Mouse (Mus musculus) MEL (cell line): ENCODE data around the gene N4bp1. TPM values are rescaled to one million over a fixed set of nuclear protein-coding genes. Genes with fewer than 3 reads are reported as not detected.

Source experiments
- DNase-seq: peaks from one replicate; pipeline ENCODE4 v3.0.0; 2011; ENCODE audit warnings: low read depth, low spot score
- H3K27ac ChIP-seq: 2 replicates; pipeline ENCODE4 v1.5.1; 2012; ENCODE audit warnings: low read depth, mild to moderate bottlenecking, control low read depth, low read length, moderate library complexity; ENCODE audit not compliant: control insufficient read depth
- H3K27me3 ChIP-seq, 2 experiments: fragments of 150-350 bp in 1 of 2; sonication (generic) in 1 of 2; 2 replicates each; pipeline ENCODE4 v1.6.1; 2012; ENCODE audit warnings: low read length in 2 of 2, mild to moderate bottlenecking in 2 of 2, improper control_type of control experiment in 1 of 2, moderate library complexity in 1 of 2; ENCODE audit not compliant: insufficient read depth in 2 of 2, control insufficient read depth in 1 of 2
- H3K36me3 ChIP-seq, 2 experiments: 2 replicates each; pipeline ENCODE4 v1.6.1; 2012 to 2014; ENCODE audit warnings: low read length in 2 of 2, improper control_type of control experiment in 1 of 2, inconsistent platforms in 1 of 2, mild to moderate bottlenecking in 1 of 2; ENCODE audit not compliant: insufficient read depth in 2 of 2, control insufficient read depth in 1 of 2
- H3K4me1 ChIP-seq, 2 experiments: fragments of 150-350 bp in 1 of 2; sonication (generic) in 1 of 2; 2 replicates each; pipeline ENCODE4 v1.6.1; 2012; ENCODE audit warnings: low read length in 2 of 2, improper control_type of control experiment in 1 of 2, mild to moderate bottlenecking in 1 of 2; ENCODE audit not compliant: insufficient read depth in 2 of 2, control insufficient read depth in 1 of 2
- H3K4me3 ChIP-seq, 2 experiments: fragments of 150-350 bp in 1 of 2; sonication (generic) in 1 of 2; 2 replicates each; pipeline ENCODE4 v1.5.1; 2012; ENCODE audit warnings: low read depth in 2 of 2, low read length in 2 of 2, mild to moderate bottlenecking in 2 of 2, moderate library complexity in 2 of 2, control low read depth in 1 of 2, improper control_type of control experiment in 1 of 2; ENCODE audit not compliant: control insufficient read depth in 1 of 2, insufficient read depth in 1 of 2
- H3K79me2 ChIP-seq: 2 replicates; pipeline ENCODE4 v1.6.1; 2012; ENCODE audit warnings: mild to moderate bottlenecking, low read length, moderate library complexity; ENCODE audit not compliant: control insufficient read depth, poor library complexity, insufficient read depth
- H3K9ac ChIP-seq: 2 replicates; pipeline ENCODE4 v1.6.1; 2012; ENCODE audit warnings: low read depth, mild to moderate bottlenecking, control low read depth, low read length, moderate library complexity; ENCODE audit not compliant: control insufficient read depth, poor library complexity, severe bottlenecking
- H3K9me3 ChIP-seq: fragments of 150-350 bp; sonication (generic); replicated peaks from 2 replicates; pipeline ENCODE4 v1.6.1; 2012; ENCODE audit warnings: mild to moderate bottlenecking, low read length, improper control_type of control experiment, moderate library complexity; ENCODE audit not compliant: insufficient read depth
- CHD2 ChIP-seq: IDR thresholded peaks from 2 replicates; pipeline ENCODE4 v1.6.1; 2011; ENCODE audit warnings: low read length, improper control_type of control experiment
- CTCF ChIP-seq, 3 experiments: IDR thresholded peaks in 2 of 3; conservative IDR thresholded peaks in 1 of 3; 2 replicates each; pipeline ENCODE4 v1.5.1; 2011 to 2012; ENCODE audit warnings: low read length in 3 of 3, low read depth in 2 of 3, mild to moderate bottlenecking in 2 of 3, improper control_type of control experiment in 1 of 3, inconsistent platforms in 1 of 3, mixed read lengths in 1 of 3, moderate library complexity in 1 of 3; ENCODE audit not compliant: control insufficient read depth in 1 of 3, insufficient read depth in 1 of 3, poor library complexity in 1 of 3, severe bottlenecking in 1 of 3
- ELF1 ChIP-seq: IDR thresholded peaks from 2 replicates; pipeline ENCODE4 v1.6.1; 2014; ENCODE audit warnings: low read depth, mild to moderate bottlenecking, inconsistent platforms, low read length, improper control_type of control experiment, moderate library complexity
- EP300 ChIP-seq, 2 experiments: IDR thresholded peaks; 2 replicates each; pipeline ENCODE4 v1.6.1; 2011; ENCODE audit warnings: improper control_type of control experiment in 2 of 2, low read length in 2 of 2, low read depth in 1 of 2, mild to moderate bottlenecking in 1 of 2
- HCFC1 ChIP-seq: IDR thresholded peaks from 2 replicates; pipeline ENCODE4 v1.6.1; 2012; ENCODE audit warnings: low read depth, mild to moderate bottlenecking, inconsistent platforms, low read length, improper control_type of control experiment, moderate library complexity
- JUND ChIP-seq: IDR thresholded peaks from 2 replicates; pipeline ENCODE4 v1.6.1; 2011; ENCODE audit warnings: low read depth, mild to moderate bottlenecking, improper control_type of control experiment, low read length
- KAT2A ChIP-seq: conservative IDR thresholded peaks from 2 replicates; pipeline ENCODE4 v1.6.1; 2012; ENCODE audit warnings: low read depth, low read length, improper control_type of control experiment, inconsistent platforms
- MAFK ChIP-seq: IDR thresholded peaks from 2 replicates; pipeline ENCODE4 v1.6.1; 2011; ENCODE audit warnings: low read depth, mild to moderate bottlenecking, low read length, improper control_type of control experiment, borderline replicate concordance
- MAX ChIP-seq: IDR thresholded peaks from 2 replicates; pipeline ENCODE4 v1.6.1; 2011; ENCODE audit warnings: low read length, improper control_type of control experiment
- MAZ ChIP-seq: IDR thresholded peaks from 2 replicates; pipeline ENCODE4 v1.6.1; 2012; ENCODE audit warnings: low read depth, mild to moderate bottlenecking, inconsistent platforms, low read length, improper control_type of control experiment
- MEF2A ChIP-seq: IDR thresholded peaks from 2 replicates; pipeline ENCODE4 v1.6.1; 2014; ENCODE audit warnings: low read depth, mild to moderate bottlenecking, inconsistent platforms, low read length, improper control_type of control experiment; ENCODE audit not compliant: poor library complexity, insufficient replicate concordance, severe bottlenecking; ENCODE audit errors: extremely low read depth
- MYB ChIP-seq: IDR thresholded peaks from 2 replicates; pipeline ENCODE4 v1.6.1; 2011; ENCODE audit warnings: mild to moderate bottlenecking, low read depth, low read length, improper control_type of control experiment
- MYC ChIP-seq: IDR thresholded peaks from 2 replicates; pipeline ENCODE4 v1.6.1; 2011; ENCODE audit warnings: low read depth, mild to moderate bottlenecking, low read length, improper control_type of control experiment, moderate library complexity
- POLR2A ChIP-seq, 2 experiments: IDR thresholded peaks; 2 replicates each; pipeline ENCODE4 v1.6.1; 2011 to 2012; ENCODE audit warnings: low read length in 2 of 2, mild to moderate bottlenecking in 2 of 2, control low read depth in 1 of 2, improper control_type of control experiment in 1 of 2, low read depth in 1 of 2, moderate library complexity in 1 of 2; ENCODE audit not compliant: control insufficient read depth in 1 of 2, insufficient read depth in 1 of 2, poor library complexity in 1 of 2
- POLR2AphosphoS5 ChIP-seq: IDR thresholded peaks from 2 replicates; pipeline ENCODE4 v1.6.1; 2012; ENCODE audit warnings: low read depth, borderline replicate concordance, mild to moderate bottlenecking, inconsistent platforms, low read length, moderate library complexity, mixed read lengths
- RAD21 ChIP-seq: IDR thresholded peaks from 2 replicates; pipeline ENCODE4 v1.6.1; 2011; ENCODE audit warnings: mild to moderate bottlenecking, low read depth, low read length, improper control_type of control experiment
- SMC3 ChIP-seq: IDR thresholded peaks from 2 replicates; pipeline ENCODE4 v1.6.1; 2011; ENCODE audit warnings: low read depth, low read length, improper control_type of control experiment
- TBP ChIP-seq: IDR thresholded peaks from 2 replicates; pipeline ENCODE4 v1.8.0; 2011; ENCODE audit warnings: low read depth, low read length, improper control_type of control experiment
- UBTF ChIP-seq: IDR thresholded peaks from 2 replicates; pipeline ENCODE4 v1.6.1; 2012; ENCODE audit warnings: low read depth, mild to moderate bottlenecking, inconsistent platforms, low read length, improper control_type of control experiment, moderate library complexity, borderline replicate concordance; ENCODE audit not compliant: insufficient read depth
- USF1 ChIP-seq: IDR thresholded peaks from 2 replicates; pipeline ENCODE4 v1.6.1; 2014; ENCODE audit warnings: low read depth, mild to moderate bottlenecking, inconsistent platforms, low read length, improper control_type of control experiment, moderate library complexity
- ZC3H11A ChIP-seq: IDR thresholded peaks from 2 replicates; pipeline ENCODE4 v1.6.1; 2012; ENCODE audit warnings: low read depth, mild to moderate bottlenecking, inconsistent platforms, low read length, improper control_type of control experiment
- ZKSCAN1 ChIP-seq: IDR thresholded peaks from 2 replicates; pipeline ENCODE4 v1.6.1; 2012; ENCODE audit warnings: low read depth, mild to moderate bottlenecking, inconsistent platforms, low read length, improper control_type of control experiment, moderate library complexity
- ZNF384 ChIP-seq: IDR thresholded peaks from 2 replicates; pipeline ENCODE4 v1.6.1; 2012; ENCODE audit warnings: low read depth, mild to moderate bottlenecking, inconsistent platforms, low read length, improper control_type of control experiment
- polyA plus RNA-seq, 2 experiments: library from polyadenylated mRNA; stranded (reverse) in 1 of 2; unstranded in 1 of 2; fragments of >175 nt in 1 of 2; fragments of >200 nt in 1 of 2; gene quantifications; 2 replicates each; pipeline versions ENCODE4 v1.2.1 to v1.2.4; 2012; ENCODE audit warnings: low replicate concordance in 2 of 2, low read depth in 1 of 2; ENCODE audit not compliant: insufficient read length in 2 of 2, insufficient read depth in 1 of 2, missing spikeins in 1 of 2
- total RNA-seq: library from RNA; depleted of rRNA; stranded (reverse); fragments of 300-350 nt; gene quantifications from 2 replicates; pipeline ENCODE4 v1.2.3, GENCODE M21; 2012

The N4bp1 gene
- total and polyA plus RNA-seq, 3 experiments = 13.4 to 24.0 TPM; not detected in 1

- H3K4me3 ChIP-seq = no peak overlapping the region
- TF ChIP-seq TBP (no peak), MAX (no peak), KAT2A (no peak), POLR2A (IDR thresholded peaks at IDR 0.05; ENCODE audit: control insufficient read depth in 1 of 2, insufficient read depth in 1 of 2, low read depth in 1 of 2, low read length in 2 of 2, poor library complexity in 1 of 2) (no peak), ELF1 (no peak), MYC (no peak)
- 0 out of 4 replicates have a peak, but pooled peaks cover 0 to 6% of the 10 kb centered on the region in 2 experiments for H3K4me1 ChIP-seq
These were observed 37.6 kb upstream of the N4bp1 start for GRCm38 (mm10) chr8:86922673-86923072.

GRCm38 (mm10) chr8:86922141-86922540 lies 37.1 kb upstream of the N4bp1 start:
- H3K36me3 ChIP-seq = peaks cover 0 to 6% of the 10 kb centered on the region in 2 experiments; a peak in 2 of 4 replicates
- H3K79me2 ChIP-seq = no peaks in the 10 kb centered on the region
- H3K4me1 ChIP-seq = 0 out of 4 replicates have a peak, but pooled peaks cover 0 to 6% of the 10 kb centered on the region in 2 experiments
- TF ChIP-seq POLR2A (IDR thresholded peaks at IDR 0.05; ENCODE audit: control insufficient read depth in 1 of 2, insufficient read depth in 1 of 2, low read depth in 1 of 2, low read length in 2 of 2, poor library complexity in 1 of 2) (no peak), SMC3 (no peak), JUND (no peak), HCFC1 (no peak), MYB (no peak), CHD2 (no peak), MYC (no peak), UBTF (no peak), CTCF (IDR thresholded peaks at IDR 0.05 in 2 of 3, conservative IDR thresholded peaks at IDR 0.05 in 1 of 3; ENCODE audit: control insufficient read depth in 1 of 3, insufficient read depth in 1 of 3, low read depth in 2 of 3, low read length in 3 of 3, poor library complexity in 1 of 3, severe bottlenecking in 1 of 3) (no peak), MEF2A (no peak), ZC3H11A (no peak), POLR2AphosphoS5 (no peak), MAX (no peak), ZKSCAN1 (no peak), MAFK (no peak), ZNF384 (no peak), RAD21 (no peak), USF1 (no peak), MAZ (no peak), EP300 (IDR thresholded peaks at IDR 0.05; ENCODE audit: low read depth in 1 of 2, low read length in 2 of 2) (no peak)
- no peak for DNase-seq
- H3K9me3 ChIP-seq = no peaks in the 10 kb centered on the region
- H3K27me3 ChIP-seq = no peaks in the 10 kb centered on the region
- no peak overlapping the region for H3K4me3 ChIP-seq
- no peak overlapping the region for H3K9ac ChIP-seq
- no peak overlapping the region for H3K27ac ChIP-seq

More at GRCm38 (mm10) chr8:86922673-86923072, 37.6 kb upstream of the N4bp1 start:
- H3K9me3 ChIP-seq = no peaks in the 10 kb centered on the region
- no peaks in the 10 kb centered on the region for H3K79me2 ChIP-seq
- no peaks in the 10 kb centered on the region for H3K27me3 ChIP-seq
- peaks cover 0 to 6% of the 10 kb centered on the region in 2 experiments; a peak in 2 of 4 replicates for H3K36me3 ChIP-seq
- no peak overlapping the region for H3K9ac ChIP-seq
- DNase-seq = no peak
- H3K27ac ChIP-seq = no peak overlapping the region
